Mouse (Mus musculus): ENCODE measurements around the gene Cdh13.

Cdh13 gene

DNA sequence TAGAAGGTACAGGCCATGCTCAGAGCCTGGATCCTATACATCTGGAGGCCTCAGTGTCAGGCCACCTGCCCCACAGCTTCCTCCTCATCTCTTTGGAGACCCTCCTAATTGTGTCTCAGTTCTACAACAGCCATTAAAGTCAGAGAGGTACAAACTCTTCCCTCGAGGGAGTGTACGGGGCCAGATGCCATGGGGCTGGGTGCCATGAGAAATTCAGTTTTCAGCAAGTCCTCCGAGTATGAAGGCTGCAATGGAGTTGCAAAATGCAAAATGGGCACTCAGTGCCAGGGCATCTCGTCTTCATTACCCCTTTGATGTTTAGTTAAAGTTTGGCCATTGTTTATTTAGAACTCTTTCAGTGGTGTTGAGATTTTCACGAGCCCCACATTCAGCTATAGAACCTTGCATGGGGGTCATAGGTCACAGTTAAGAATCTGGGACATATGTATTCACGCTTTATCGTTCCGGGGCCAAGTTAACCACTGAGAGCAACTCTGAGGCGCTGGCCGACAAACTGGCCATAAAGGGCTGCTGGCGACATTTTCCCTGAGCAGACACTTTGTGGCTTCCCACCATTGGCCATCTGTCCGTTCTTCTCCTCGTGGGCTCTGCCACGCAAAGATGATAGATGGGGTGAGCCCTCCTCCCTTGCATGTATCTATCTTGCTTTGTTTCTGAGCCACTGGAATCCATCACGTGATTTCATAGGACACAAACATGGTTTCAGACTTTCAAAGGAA is 681.7 kb downstream of the Cdh13 start:
- DNase-seq = no peak

DNA sequence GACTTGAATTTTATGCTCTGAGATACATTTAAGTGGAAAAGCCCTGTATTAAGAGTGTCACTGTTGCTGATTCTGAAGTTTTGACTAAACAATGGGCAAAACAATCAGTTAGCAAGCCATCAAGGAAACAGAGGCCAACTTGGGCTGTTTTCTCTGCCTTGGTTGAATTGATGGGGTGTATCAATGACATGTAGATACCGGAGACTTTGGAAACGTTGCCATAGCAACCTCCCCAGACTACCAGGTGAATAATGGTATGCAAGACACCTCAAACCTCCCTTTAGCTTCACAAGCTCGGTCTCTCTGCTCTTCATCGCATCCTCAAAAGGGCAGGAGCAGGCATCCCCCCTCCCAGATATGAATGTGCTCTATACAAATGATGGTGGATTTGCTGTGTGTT is 685.4 kb downstream of the Cdh13 start:
- DNase-seq = no peak

DNA sequence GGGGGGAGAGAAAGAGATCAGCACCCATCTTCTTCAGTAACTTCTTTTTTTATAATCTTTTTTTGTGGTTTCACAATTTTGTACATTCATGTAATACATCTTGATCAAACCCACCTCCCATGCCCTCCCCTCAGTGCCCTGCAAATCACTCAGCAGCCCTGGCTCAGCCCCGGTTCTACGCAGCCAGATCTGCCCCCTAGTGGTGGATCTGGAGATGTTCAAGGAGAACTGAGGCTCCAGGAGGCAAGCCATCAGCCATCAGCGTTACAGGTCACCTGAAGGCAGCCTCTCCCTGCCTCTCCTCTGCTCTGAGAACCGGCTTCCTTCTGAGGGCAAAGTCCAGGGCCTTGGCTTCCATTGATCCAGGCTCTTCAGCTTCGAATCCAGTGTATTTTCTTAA is 696.3 kb downstream of the Cdh13 start:
- no peak for DNase-seq

DNA sequence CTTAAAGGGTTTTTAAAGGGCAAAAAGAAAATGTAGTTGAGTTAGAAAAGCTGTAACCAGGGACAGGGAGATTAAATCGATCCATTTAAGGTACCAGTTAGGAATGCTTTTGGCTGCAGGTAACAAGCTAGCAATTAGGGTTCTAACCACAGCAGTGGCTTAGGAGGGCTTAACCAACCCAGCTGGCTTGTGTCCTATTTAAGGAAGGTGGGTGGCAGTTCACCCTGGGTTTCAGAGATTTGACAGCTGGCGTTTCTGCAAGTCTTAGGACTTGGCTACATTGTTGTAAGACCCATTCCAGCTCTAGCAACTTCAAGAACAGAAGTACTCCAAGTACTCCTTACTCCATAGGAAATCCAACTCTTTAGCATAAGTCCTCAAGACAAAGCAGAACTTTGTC is 700.2 kb downstream of the Cdh13 start:
- no peak for DNase-seq

DNA sequence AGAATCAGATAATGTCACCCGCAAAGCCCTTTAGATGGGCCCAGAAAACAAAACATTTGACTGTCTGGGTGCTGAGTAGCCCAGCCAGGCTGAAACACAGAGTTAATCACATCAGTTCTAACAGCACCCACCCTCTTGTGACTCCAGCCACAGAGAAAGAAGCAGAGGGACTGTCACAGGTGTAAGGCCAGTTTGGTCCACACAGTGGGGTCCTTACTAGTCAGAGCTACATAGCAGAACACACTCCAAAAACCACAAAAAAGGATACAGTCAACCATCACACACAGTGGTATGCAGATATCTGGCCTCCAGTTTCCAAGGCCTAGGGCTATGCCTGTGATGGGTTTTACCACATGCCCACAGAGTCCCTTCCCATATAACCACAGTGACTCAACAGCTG is 703.3 kb downstream of the Cdh13 start:
- no peak for DNase-seq

DNA sequence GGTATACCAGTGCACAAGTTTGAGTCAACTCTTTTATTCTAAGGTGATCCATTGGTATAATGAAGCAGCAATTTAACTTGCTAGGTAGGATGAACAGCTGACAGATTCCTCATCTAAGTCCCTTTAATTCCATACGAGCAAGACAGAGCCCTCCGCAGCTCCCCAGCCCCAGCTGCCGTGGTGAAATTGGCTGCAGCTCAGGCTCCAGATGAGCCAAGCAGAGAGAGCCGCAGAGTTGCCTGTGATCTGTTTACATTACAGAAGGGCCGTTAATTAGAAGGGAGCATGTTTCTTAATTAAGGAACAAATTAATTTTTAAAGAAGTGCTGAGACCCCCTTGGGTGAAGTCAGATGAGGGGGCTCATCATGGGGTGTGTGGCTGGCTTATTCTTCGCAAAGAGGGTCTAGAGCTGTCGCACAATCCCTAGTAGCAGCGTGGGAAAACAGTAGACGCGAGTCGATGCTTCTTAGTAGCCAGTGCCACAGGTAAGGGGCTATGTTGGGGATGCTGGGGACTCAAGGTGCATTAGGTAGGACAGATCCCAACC is 712.2 kb downstream of the Cdh13 start:
- DNase-seq = no peak

DNA sequence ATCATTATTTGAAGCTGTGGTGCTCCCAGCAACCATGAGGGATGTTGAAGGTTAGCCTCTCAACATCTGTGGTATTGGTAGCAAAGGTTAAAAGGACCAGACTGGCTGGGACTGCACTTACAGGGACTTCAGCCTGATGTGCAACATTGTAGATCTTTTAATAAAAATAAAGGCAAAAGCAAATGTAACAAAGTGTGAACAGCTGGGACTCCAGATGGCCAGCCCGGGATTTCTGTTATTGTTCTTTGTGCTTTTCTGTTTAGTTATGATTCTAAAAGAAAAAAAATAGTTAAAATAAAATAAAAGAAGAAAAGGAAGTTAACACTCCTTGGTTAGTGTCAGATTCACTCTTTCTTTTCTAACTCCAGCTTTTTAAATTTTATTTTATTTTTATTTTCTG is 717.1 kb downstream of the Cdh13 start:
- DNase-seq = no peak

DNA sequence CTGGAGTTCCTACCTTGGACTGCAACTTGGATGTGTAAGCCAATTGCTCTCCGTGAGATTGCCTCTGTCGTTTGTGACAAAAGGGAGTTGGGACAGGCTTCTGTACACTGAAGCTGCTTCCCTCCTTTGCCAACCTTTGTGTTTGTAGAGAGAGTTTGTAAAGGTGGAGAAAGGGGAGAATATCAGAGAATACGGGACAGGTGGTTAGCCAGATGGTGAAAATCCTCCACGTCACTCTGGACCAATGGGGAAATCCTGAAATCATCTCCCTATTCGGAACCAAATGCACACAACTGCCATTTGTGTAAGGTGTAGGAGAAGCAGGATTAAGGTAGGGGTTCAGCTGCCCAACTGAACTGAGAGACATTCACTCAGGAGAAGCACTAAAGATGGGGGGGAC is 721.3 kb downstream of the Cdh13 start:
- DNase-seq = no peak

DNA sequence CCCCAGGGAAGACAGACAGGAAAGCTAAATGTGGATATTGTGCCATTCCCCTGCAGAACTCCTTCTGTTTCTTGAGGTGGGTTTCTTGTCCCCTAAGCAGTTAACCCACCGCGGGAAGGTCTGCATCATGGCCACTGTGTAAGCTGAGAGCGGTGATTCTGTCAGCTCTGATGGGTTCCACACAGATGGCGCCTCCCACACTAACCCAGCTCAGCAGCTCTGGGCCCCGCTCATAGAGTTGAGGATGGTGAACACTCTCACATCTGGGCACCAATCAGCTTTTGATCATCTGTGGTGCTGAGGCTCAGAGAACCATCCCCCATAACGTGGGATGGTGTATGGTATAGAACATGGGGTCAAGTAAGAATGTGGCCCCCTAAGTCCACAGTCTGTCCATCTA is 735.1 kb downstream of the Cdh13 start:
- no peak for DNase-seq

DNA sequence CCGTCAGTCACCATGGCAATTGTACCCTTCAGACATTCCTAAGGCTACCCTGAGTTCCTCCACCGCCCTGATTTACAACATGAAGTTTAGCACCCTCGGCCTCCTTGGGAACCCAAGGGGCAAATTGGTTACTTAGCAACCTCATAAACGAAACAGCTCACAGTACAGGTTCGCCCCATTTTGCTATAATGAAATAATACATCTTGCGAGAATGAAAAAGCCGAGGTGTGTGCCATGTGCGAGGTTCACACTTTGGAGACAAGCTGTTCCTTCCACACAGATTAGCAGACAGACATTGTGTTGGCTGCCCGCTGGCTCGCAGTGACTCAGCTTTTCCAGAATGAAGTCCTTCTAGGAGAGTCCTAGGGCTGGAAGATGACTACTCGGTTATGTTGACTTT is 737.2 kb downstream of the Cdh13 start:
- DNase-seq = no peak

DNA sequence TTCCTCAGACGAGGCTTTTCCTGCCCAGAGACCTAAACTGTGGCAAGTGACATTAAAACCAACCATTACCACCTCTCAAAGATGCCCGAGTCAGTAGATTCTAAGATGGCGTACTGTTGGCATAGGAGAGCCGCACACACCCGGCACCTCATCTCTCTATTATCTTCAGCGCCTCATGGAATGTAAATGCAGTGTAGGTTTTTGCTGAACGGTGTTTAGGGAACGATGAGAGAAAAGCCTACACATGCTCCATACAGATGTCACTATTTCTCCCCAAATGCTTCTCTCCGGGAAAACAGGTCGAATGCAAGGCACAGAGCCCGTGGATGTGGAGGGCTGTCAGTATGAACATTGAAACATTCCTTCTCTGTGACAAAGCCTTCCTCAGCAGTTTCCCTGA is 737.9 kb downstream of the Cdh13 start:
- no peak for DNase-seq

DNA sequence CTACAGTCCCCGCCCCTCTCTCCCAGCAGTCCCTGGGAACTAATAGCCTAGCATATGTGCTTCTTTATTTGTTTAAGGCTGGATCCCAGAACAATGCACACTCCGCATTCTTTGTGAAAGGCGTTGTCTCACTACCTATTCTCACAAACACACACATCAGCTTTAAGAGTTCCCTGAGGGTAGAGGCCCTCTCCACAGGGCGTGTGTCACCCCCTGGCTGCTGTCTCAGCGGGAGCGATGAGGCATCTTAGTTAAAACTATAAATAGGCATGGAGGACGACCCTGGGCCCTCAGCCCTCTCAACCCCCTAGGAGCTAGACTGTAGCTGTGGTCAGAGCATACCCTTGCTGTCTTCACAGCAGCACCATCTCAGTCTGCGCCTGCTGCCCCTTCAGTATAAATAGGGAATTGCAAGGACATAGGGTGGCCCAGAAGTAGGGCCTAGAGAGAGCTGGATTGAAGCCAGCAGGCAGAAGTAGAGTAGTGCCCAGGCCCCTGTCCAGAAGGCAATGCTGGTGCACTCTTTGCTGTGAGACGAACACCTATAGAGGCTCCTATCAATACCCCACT is 738.9 kb downstream of the Cdh13 start:
- DNase-seq = no peak

DNA sequence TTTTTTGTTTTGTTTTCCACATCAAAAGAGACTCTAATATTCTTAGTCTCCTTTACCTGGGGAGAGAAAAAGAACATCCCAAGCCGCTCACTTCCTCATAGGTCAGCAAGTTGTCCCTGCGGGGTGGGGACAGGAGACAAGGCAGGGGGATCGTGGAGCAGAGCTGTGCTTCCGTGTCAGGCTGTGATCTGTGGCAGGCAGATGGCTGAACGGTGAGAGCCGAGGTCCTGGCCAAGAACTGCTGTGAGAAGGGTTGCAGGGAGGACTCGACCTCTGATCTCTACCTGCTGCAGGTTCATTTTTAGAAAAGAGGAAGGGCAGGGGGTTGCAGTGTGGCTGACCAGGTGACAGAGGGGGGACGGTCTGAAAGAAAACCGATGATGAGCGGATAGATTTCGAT is 749.9 kb downstream of the Cdh13 start:
- DNase-seq = no peak

DNA sequence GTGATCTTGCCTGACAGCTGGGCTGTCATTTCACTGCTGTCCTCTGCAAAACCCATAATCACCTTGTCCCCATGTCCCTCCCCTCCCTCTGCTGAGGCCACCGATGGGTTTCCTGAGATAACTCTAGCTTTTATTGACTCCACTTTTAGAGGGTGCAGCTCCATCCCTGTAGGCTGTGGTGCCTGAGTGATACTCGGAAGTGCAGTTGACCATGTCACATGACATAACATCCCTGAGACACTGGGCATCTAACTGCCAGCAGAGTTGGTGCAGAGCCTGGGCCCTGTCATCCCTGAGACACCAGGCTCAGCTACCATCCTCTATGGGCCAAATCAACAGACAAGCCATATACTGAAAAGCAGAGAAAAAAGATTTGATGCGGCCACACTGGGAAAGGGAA is 750.5 kb downstream of the Cdh13 start:
- DNase-seq = no peak

DNA sequence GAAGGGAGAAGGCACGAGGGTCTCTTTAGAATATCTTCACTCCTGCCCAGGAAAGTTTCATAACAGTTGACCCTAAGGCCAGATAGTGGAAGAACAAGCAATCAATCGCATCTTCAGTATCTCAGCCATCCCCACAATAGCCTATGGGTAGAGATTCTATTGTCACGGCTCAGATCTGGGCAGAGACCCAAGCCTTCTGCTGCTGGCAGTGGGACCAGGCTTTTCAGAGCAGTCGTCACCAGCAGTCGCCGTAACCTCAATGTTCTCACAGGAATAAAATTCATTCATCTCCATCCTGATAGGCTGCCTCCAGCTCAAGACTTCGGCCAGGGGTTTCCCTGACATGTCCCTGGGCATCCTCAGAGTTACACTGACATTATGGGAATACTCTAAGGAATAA is 751.6 kb downstream of the Cdh13 start:
- DNase-seq = no peak

DNA sequence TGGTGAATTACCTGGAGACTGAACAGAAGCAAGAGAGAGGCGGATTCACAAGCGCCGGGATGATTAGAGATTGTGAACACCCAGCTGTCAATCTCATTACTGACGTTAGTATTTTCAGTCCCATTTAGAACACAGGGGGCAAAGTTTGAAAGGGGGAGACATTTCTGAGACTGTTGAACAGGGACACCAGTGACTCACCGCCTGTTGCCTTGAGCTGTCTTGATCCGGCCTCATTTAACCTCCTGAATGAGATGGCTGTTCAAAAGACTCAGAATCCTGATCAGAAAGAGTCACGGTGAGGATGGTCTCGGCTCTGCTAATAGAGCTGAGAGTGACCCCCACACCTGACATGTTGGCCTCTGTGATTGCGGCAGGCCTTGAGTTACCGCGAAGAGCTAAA is 754.0 kb downstream of the Cdh13 start:
- no peak for DNase-seq

DNA sequence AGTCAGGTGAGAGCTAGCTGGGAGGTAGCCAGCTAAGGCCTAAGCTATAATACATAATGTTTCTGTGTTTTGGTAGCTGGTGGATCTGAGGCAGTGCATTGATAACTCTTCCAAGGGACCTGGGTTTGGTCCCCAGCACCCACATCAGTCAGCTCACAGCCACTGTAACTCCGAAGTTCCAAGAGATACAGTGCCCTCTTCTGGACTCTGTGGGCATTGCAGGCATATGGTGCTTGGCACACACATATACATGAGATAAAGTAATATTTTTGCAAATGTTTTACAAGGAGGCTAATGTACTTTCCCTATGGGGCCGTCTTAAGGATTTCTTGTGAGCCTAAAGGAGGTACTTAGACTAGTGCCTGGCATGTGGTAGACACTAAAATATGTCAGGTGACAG is 755.8 kb downstream of the Cdh13 start:
- no peak for DNase-seq

DNA sequence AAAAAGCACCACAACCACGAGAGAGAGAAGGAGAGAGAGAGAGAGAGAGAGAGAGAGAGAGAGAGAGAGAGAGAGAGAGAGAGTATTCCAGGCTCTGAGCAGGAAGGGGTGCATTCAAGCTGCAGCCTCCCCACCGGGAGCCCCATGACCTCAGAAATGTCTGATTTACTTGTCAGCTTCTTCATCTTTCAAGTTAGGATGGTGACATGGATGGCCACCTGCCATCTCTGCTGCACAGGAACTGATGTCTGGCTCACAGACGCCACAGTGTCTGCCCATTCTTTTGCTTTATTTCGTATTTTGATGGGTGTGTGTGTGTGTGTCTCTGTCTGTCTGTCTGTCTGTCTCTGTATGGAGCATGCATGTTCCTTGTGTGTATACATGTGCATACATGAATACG is 774.3 kb downstream of the Cdh13 start:
- DNase-seq = no peak

DNA sequence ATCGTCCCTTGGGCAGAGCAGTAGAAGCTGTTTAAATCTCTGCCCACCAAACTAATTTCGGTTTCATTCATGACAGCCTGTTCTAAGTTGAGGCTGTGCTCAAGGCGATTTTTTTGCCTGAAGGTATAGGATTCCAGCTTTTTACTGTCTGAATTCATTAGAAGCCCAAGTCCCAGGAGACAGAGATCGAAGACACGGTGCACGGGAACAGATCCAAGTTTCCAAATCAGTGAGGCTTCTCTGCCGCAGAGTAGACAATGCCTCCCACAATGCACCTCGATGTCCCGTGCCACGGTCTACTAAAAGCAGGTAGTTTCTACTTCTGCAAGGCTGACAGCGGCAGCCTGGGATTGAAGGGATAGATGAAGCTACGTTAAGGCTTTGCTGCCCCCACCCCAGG is 778.1 kb downstream of the Cdh13 start:
- no peak for DNase-seq

DNA sequence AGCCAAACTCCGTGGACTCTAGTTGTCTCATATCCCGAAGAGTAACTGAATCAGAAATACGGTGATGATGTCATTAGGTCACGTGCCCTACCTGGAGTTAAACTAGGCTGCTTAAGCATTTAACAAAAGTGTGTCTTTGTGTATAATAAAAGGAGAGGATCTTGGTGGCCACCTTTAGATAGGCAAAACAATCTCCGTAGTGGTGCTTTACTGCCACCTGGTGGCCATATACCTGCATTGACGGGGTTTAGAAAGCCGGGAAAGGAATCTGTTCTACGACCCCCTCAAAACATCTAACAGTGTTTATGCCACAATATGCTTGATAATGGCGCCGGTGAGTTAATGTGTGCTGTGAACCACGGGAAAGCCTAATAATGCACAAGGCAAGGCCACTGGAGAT is 781.0 kb downstream of the Cdh13 start:
- DNase-seq = peak in 1 of 2 experiments; percentile 57

DNA sequence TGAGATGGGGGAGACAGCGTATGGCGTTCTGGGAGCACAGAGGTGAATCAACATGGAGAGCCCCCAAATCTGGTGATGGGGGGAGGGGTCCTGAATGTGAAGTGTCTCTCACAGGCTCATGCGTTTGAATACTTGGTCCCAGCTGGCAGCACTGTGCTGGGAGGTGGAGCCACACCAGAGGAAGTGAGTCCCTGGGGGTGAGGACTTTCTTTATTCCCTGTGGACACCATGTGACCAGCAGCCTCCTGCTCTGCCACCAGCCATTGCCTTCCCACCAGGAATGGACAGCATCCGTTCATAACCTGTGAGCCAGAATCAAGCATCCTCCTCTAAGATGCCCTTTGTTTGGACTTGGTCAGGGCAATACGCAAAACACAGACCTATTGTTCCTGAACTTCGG is 788.8 kb downstream of the Cdh13 start:
- no peak for DNase-seq

DNA sequence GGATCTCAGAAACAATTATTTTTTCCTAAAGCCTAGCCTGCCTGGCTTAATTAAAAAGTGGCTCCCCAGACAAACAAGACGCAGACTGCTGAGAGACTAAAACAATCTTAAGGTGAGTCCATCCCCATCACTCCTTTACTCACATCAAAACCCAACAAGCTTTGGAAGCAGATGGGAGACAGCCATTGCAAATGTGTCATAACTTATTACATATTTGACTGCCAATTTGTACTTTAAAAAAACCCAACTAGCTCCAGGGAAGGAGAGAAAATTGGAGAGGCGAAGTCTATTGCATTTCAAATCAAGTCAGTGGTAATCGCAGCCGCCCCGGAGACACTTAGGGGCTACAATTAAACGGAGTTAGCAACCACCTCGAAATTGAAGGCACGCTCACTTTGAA is 801.5 kb downstream of the Cdh13 start:
- DNase-seq = no peak

DNA sequence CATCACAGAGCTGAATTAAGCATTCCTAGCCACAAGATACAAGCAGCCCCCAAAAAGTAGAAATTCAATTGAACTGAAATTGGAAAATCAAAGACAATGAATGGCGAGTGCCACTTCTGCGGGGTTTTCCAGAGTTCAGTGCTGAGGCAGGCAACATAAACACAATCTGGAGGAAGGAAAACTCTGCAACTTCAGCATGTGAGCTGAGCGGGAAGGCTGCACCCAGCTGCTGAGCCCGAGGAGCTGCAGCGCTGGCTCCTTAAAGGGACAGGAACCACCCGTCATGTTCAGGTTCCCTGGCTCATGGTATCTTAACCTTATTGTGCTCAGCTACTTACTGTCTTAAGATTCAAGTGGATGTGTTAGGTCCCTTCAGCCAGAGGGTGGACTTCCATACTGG is 814.7 kb downstream of the Cdh13 start:
- DNase-seq = no peak

DNA sequence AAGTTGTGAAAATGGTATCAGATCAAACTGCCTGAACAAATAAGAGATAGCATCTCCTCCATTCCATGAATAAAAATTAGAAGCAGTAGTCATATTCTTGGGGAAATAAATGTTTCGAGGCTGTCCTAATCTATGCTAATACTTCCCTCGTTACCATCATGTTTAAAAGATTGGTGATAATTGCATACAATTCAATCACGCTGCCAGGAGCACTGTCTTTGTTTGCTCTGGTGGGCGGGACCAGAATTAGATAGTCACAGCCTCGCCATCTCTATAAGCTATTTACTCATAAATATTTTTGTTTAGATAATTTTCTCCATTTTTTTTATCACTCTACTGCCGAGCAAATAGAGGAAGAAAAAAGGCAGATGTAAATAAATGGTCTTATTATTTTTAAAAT is 819.3 kb downstream of the Cdh13 start:
- no peak for DNase-seq

DNA sequence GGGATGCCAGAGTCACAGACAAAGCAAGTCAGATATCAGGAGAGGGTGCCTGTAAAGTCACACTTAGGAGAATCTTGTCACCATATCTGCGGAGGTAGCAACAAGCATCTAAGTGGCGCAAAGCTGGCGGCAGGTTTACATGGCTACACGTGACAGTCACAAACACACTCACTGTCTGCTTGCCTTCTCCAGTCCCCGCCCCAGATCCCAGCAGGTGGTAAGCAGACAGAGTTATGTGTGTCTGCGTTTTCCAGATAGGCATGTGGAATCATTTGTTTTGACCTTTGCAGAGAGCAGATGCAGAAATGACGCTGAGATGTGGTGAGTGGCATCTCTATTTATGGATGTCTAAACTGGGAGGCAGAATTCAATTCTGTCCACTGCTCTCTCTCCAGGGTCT is 826.1 kb downstream of the Cdh13 start:
- no peak for DNase-seq
